Mouse (Mus musculus) hindbrain, embryonic 12.5 days (tissue): ENCODE data around the gene Tmem30b. TPM values are rescaled to one million over a fixed set of nuclear protein-coding genes. Genes with fewer than 3 reads are reported as not detected.
A peak's percentile ranks its signal among the peaks of the same experiment; 100 is the strongest.
"Not testable (repeated sequence)": the region's sequence is repeated elsewhere in the genome, so short reads cannot be mapped to it uniquely, and the experiment has no call there.

Experiments used
- ATAC-seq: fragments of 200-750 bp; cut with Nextera tagmentation; 2 replicates; pipeline ENCODE4 v1.8.0; 2017; ENCODE audit warnings: moderate TSS enrichment; ENCODE audit not compliant: low FRiP score
- H3K27ac ChIP-seq: fragments of 300-500 bp; sonication (generic); 2 replicates; pipeline ENCODE4 v1.5.1; 2016; ENCODE audit warnings: mild to moderate bottlenecking
- H3K27me3 ChIP-seq: fragments of 300-500 bp; sonication (generic); 2 replicates; pipeline ENCODE4 v1.6.1; 2016; ENCODE audit warnings: mild to moderate bottlenecking
- H3K36me3 ChIP-seq: fragments of 300-500 bp; sonication (generic); 2 replicates; pipeline ENCODE4 v1.6.1; 2016; ENCODE audit warnings: mild to moderate bottlenecking
- H3K4me1 ChIP-seq: fragments of 300-500 bp; sonication (generic); 2 replicates; pipeline ENCODE4 v1.6.1; 2016
- H3K4me2 ChIP-seq: fragments of 300-500 bp; sonication (generic); replicated peaks from 2 replicates; pipeline ENCODE4 v1.6.1; 2016; ENCODE audit warnings: mild to moderate bottlenecking
- H3K4me3 ChIP-seq: fragments of 300-500 bp; sonication (generic); 2 replicates; pipeline ENCODE4 v1.5.1; 2016; ENCODE audit warnings: mild to moderate bottlenecking
- H3K9ac ChIP-seq: fragments of 300-500 bp; sonication (generic); 2 replicates; pipeline ENCODE4 v1.6.1; 2016; ENCODE audit warnings: mild to moderate bottlenecking, moderate library complexity
- H3K9me3 ChIP-seq: fragments of 300-500 bp; sonication (generic); replicated peaks from 2 replicates; pipeline ENCODE4 v1.6.1; 2016; ENCODE audit warnings: mild to moderate bottlenecking
- WGBS: fragments of 180-500 bp; shearing (Covaris S2); methylation state at CpG from one replicate; pipeline ENCODE4 v1.1.7; 2016; 5-methylcytosine and 5-hydroxymethylcytosine counted together
- polyA plus RNA-seq: library from polyadenylated mRNA; unstranded; fragments of >200 nt; fragmentation: Nextera tagmentation; extraction: Ambion mirVana; gene quantifications from 2 replicates; pipeline ENCODE4 v1.2.1, GENCODE M21; 2016

Tmem30b gene
- polyA plus RNA-seq, 1 experiment from 2014 or later = 7.1 TPM

DNA sequence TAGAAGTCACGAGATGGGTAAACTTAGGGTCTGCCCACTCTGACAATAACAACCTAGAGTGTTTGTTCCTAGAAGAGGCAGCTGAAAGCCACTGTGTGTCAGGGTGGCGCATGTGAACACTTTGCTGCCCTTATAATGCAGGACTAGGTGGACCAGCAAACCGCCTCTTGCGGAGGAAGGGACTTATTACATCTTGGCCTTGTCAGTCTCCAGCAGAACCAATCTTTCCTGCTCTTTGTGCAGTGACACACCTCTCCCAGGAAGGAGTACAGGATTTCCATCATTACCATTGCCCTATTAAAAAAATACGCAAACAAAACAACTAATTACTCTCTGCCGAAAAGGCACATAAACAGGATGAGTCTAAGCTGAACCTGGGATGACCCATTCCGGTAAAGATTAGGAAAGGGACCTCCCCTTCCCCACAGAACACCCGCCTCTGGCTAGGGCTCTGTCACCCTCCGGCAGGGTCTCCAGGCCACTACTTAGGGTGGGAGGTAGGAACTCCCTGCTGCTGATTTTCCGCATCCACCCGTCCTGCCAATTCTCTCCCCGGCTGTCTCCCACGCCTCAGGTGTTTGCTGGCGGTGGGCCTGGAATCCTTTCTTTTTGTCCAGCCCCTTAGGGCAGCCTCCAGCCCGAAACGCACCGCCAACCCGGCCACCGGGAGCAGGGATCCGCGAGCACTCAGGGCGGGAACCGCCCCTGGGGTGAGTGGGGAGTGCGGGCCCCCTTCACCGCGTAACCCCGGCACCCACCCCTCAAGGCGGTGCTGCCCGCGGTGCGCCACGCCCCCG is 37.8 kb upstream of the Tmem30b start:
- Histone ChIP-seq H3K27ac (0 out of 2 replicates have a peak overlapping the region, but pooled peaks have one; percentile 40), H3K4me3 (peak overlapping the region; percentile 73), H3K27me3 (peaks cover 41% of the 10 kb centered on the region), H3K4me2 (peak overlapping the region; percentile 95), H3K4me1 (peaks cover 12% of the 10 kb centered on the region; the same call in 1 of the 2 replicates), H3K36me3 (no peaks in the 10 kb centered on the region), H3K9ac (peak overlapping the region; percentile 67), H3K9me3 (no peaks in the 10 kb centered on the region)
- ATAC-seq = peak; percentile 57
- WGBS = 5% methylated on average over 33 of the region's 33 CpGs

GRCm38 (mm10) chr12:73583318-73583717 is 37.1 kb upstream of the Tmem30b start:
- H3K27ac ChIP-seq = no peak overlapping the region
- H3K4me2 ChIP-seq = no peak overlapping the region
- WGBS = 82% methylated on average over 9 of the region's 9 CpGs
- ATAC-seq = no peak
- H3K27me3 ChIP-seq = peaks cover 39% of the 10 kb centered on the region
- no peaks in the 10 kb centered on the region for H3K36me3 ChIP-seq
- H3K9ac ChIP-seq = no peak overlapping the region
- peaks cover 12% of the 10 kb centered on the region; the same call in 1 of the 2 replicates for H3K4me1 ChIP-seq
- H3K9me3 ChIP-seq = no peaks in the 10 kb centered on the region
- no peak overlapping the region for H3K4me3 ChIP-seq

- ATAC-seq = no peak
- WGBS = 82% methylated on average over 7 of the region's 7 CpGs
- Histone ChIP-seq H3K9ac (no peak overlapping the region), H3K36me3 (no peaks in the 10 kb centered on the region), H3K9me3 (no peaks in the 10 kb centered on the region), H3K27ac (no peak overlapping the region), H3K4me3 (no peak overlapping the region), H3K4me2 (no peak overlapping the region), H3K27me3 (peaks cover 28% of the 10 kb centered on the region), H3K4me1 (peaks cover 9% of the 10 kb centered on the region; the same call in 1 of the 2 replicates)
Observed at GRCm38 (mm10) chr12:73580811-73581210, 34.6 kb upstream of the Tmem30b start.

DNA sequence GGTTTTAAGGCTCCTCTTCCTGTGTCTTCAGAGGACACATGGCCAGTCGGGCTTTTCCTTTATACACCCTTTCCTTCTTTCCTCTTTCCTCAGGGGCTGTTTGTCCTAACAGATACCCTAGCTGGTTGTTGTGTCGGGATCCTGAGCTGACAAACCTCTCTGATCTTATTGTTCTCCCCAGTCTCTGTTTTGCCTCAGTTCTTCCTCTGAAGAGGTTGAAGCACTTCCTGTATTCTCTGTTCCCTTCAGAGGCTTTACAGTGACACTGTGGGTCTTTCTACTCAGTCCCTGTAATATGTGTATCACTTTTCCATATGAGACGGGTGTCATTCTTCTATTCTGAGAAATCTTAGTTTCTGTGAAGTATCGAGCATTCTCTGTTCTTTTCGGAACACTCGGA is 31.9 kb upstream of the Tmem30b start:
- Histone ChIP-seq H3K4me3 (no peak overlapping the region), H3K4me2 (no peak overlapping the region), H3K9me3 (no peaks in the 10 kb centered on the region), H3K36me3 (no peaks in the 10 kb centered on the region), H3K27ac (no peak overlapping the region), H3K27me3 (peaks cover 8% of the 10 kb centered on the region), H3K9ac (no peak overlapping the region), H3K4me1 (no peaks in the 10 kb centered on the region)
- WGBS = 67% methylated on average over 6 of the region's 6 CpGs
- no peak for ATAC-seq

GRCm38 (mm10) chr12:73574632-73575031 is 28.4 kb upstream of the Tmem30b start:
- 74% methylated on average over 15 of the region's 15 CpGs for WGBS
- Histone ChIP-seq H3K9me3 (no peaks in the 10 kb centered on the region), H3K36me3 (no peaks in the 10 kb centered on the region), H3K27me3 (no peaks in the 10 kb centered on the region), H3K9ac (no peak overlapping the region), H3K4me1 (no peaks in the 10 kb centered on the region), H3K4me3 (no peak overlapping the region), H3K4me2 (no peak overlapping the region), H3K27ac (no peak overlapping the region)
- no peak for ATAC-seq

DNA sequence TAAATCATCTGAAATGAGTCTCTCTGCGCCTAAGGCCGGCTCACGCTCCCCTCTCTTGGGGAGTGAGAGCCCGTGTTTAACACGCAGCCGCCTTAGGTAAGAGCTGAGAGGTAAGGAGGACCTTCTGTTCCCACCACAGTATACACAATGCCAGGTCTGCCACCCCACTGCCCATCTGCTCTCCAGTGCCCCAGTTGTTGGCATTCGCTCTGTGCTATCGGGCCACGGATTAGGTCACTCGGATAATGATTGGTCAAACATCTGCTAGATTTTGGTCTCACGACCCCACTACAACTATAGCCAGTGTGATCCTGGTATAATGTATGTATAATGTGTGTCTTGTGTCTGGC is 19.4 kb upstream of the Tmem30b start:
- H3K4me2 ChIP-seq = peak overlapping the region; percentile 56
- no peaks in the 10 kb centered on the region for H3K36me3 ChIP-seq
- H3K9ac ChIP-seq = peak overlapping the region; percentile 38; the same call in 1 of the 2 replicates
- peak overlapping the region; percentile 24 for H3K4me3 ChIP-seq
- H3K9me3 ChIP-seq = no peaks in the 10 kb centered on the region
- H3K27ac ChIP-seq = no peak overlapping the region
- peaks cover 4% of the 10 kb centered on the region; the same call in 1 of the 2 replicates for H3K4me1 ChIP-seq
- WGBS = 68% methylated on average over 11 of the region's 11 CpGs
- peaks cover 12% of the 10 kb centered on the region for H3K27me3 ChIP-seq
- ATAC-seq = no peak

- Histone ChIP-seq H3K27me3 (peaks cover 12% of the 10 kb centered on the region), H3K4me3 (peak overlapping the region; percentile 24), H3K4me1 (peaks cover 4% of the 10 kb centered on the region; the same call in 1 of the 2 replicates), H3K27ac (no peak overlapping the region), H3K9me3 (no peaks in the 10 kb centered on the region), H3K36me3 (no peaks in the 10 kb centered on the region), H3K9ac (peak overlapping the region; percentile 38; the same call in 1 of the 2 replicates), H3K4me2 (peak overlapping the region; percentile 56)
- 23% methylated on average over 21 of the region's 21 CpGs for WGBS
- ATAC-seq = 0 out of 2 replicates have a peak, but pooled peaks have one; percentile 46
Observed at GRCm38 (mm10) chr12:73564795-73565619, 18.8 kb upstream of the Tmem30b start.

- no peak for ATAC-seq
- H3K27me3 ChIP-seq = peaks cover 12% of the 10 kb centered on the region
Observed at GRCm38 (mm10) chr12:73564176-73564575, 18.0 kb upstream of the Tmem30b start.

GRCm38 (mm10) chr12:73563122-73563521 is 16.9 kb upstream of the Tmem30b start:
- not testable (repeated sequence) for H3K36me3 ChIP-seq, H3K4me2 ChIP-seq, H3K4me3 ChIP-seq, H3K27ac ChIP-seq, H3K4me1 ChIP-seq, H3K9ac ChIP-seq, H3K9me3 ChIP-seq, ATAC-seq
- H3K27me3 ChIP-seq = peaks cover 12% of the 10 kb centered on the region
- 83% methylated on average over 6 of the region's 6 CpGs for WGBS

More at GRCm38 (mm10) chr12:73564176-73564575, 18.0 kb upstream of the Tmem30b start:
- no peak overlapping the region for H3K4me3 ChIP-seq
- no peak overlapping the region for H3K4me2 ChIP-seq
- H3K9me3 ChIP-seq = no peaks in the 10 kb centered on the region
- H3K9ac ChIP-seq = no peak overlapping the region
- no peaks in the 10 kb centered on the region for H3K36me3 ChIP-seq
- peaks cover 4% of the 10 kb centered on the region; the same call in 1 of the 2 replicates for H3K4me1 ChIP-seq
- H3K27ac ChIP-seq = no peak overlapping the region
- WGBS = 21% methylated on average over 10 of the region's 10 CpGs

- no peaks in the 10 kb centered on the region for H3K4me1 ChIP-seq
- ATAC-seq = no peak
- H3K27me3 ChIP-seq = no peaks in the 10 kb centered on the region
- no peaks in the 10 kb centered on the region for H3K9me3 ChIP-seq
- H3K4me3 ChIP-seq = no peak overlapping the region
- 48% methylated on average over 7 of the region's 7 CpGs for WGBS
- no peak overlapping the region for H3K27ac ChIP-seq
- H3K36me3 ChIP-seq = no peaks in the 10 kb centered on the region
- no peak overlapping the region for H3K9ac ChIP-seq
- H3K4me2 ChIP-seq = no peak overlapping the region
Observed at GRCm38 (mm10) chr12:73560091-73560490, 13.9 kb upstream of the Tmem30b start.

- H3K4me2 ChIP-seq = no peak overlapping the region
- no peak overlapping the region for H3K27ac ChIP-seq
- no peaks in the 10 kb centered on the region for H3K27me3 ChIP-seq
- H3K4me3 ChIP-seq = no peak overlapping the region
- H3K4me1 ChIP-seq = no peaks in the 10 kb centered on the region
- H3K9me3 ChIP-seq = no peaks in the 10 kb centered on the region
- no peak for ATAC-seq
- no peaks in the 10 kb centered on the region for H3K36me3 ChIP-seq
- 92% methylated on average over 20 of the region's 20 CpGs for WGBS
- H3K9ac ChIP-seq = no peak overlapping the region
Observed at GRCm38 (mm10) chr12:73558525-73559195, 12.5 kb upstream of the Tmem30b start.

GRCm38 (mm10) chr12:73554155-73554554 is 8.0 kb upstream of the Tmem30b start:
- no peak overlapping the region for H3K9ac ChIP-seq
- no peaks in the 10 kb centered on the region for H3K36me3 ChIP-seq
- 5% methylated on average over 5 of the region's 5 CpGs for WGBS
- no peak overlapping the region for H3K4me2 ChIP-seq
- no peaks in the 10 kb centered on the region for H3K9me3 ChIP-seq
- no peak overlapping the region for H3K27ac ChIP-seq
- 0 out of 2 replicates have a peak, but pooled peaks have one; percentile 35 for ATAC-seq
- peaks cover 20% of the 10 kb centered on the region for H3K27me3 ChIP-seq
- H3K4me3 ChIP-seq = no peak overlapping the region
- no peaks in the 10 kb centered on the region for H3K4me1 ChIP-seq
